Mouse (Mus musculus) MEL (cell line): ENCODE measurements at regions not wholly inside any gene's neighbourhood (a gene's known extent, or its start where the extent isn't known, plus 50 kb on each side); places are given as distances from the start of the nearest gene placed in this dataset.

ENCODE experiments used
- DNase-seq: peaks from one replicate; pipeline ENCODE4 v3.0.0; 2011; ENCODE audit warnings: low read depth, low spot score
- H3K27ac ChIP-seq: 2 replicates; pipeline ENCODE4 v1.5.1; 2012; ENCODE audit warnings: low read depth, mild to moderate bottlenecking, control low read depth, low read length, moderate library complexity; ENCODE audit not compliant: control insufficient read depth
- H3K27me3 ChIP-seq, 2 experiments: fragments of 150-350 bp in 1 of 2; sonication (generic) in 1 of 2; 2 replicates each; pipeline ENCODE4 v1.6.1; 2012; ENCODE audit warnings: low read length in 2 of 2, mild to moderate bottlenecking in 2 of 2, improper control_type of control experiment in 1 of 2, moderate library complexity in 1 of 2; ENCODE audit not compliant: insufficient read depth in 2 of 2, control insufficient read depth in 1 of 2
- H3K36me3 ChIP-seq, 2 experiments: 2 replicates each; pipeline ENCODE4 v1.6.1; 2012 to 2014; ENCODE audit warnings: low read length in 2 of 2, improper control_type of control experiment in 1 of 2, inconsistent platforms in 1 of 2, mild to moderate bottlenecking in 1 of 2; ENCODE audit not compliant: insufficient read depth in 2 of 2, control insufficient read depth in 1 of 2
- H3K4me1 ChIP-seq, 2 experiments: fragments of 150-350 bp in 1 of 2; sonication (generic) in 1 of 2; 2 replicates each; pipeline ENCODE4 v1.6.1; 2012; ENCODE audit warnings: low read length in 2 of 2, improper control_type of control experiment in 1 of 2, mild to moderate bottlenecking in 1 of 2; ENCODE audit not compliant: insufficient read depth in 2 of 2, control insufficient read depth in 1 of 2
- H3K4me3 ChIP-seq, 2 experiments: fragments of 150-350 bp in 1 of 2; sonication (generic) in 1 of 2; 2 replicates each; pipeline ENCODE4 v1.5.1; 2012; ENCODE audit warnings: low read depth in 2 of 2, low read length in 2 of 2, mild to moderate bottlenecking in 2 of 2, moderate library complexity in 2 of 2, control low read depth in 1 of 2, improper control_type of control experiment in 1 of 2; ENCODE audit not compliant: control insufficient read depth in 1 of 2, insufficient read depth in 1 of 2
- H3K79me2 ChIP-seq: 2 replicates; pipeline ENCODE4 v1.6.1; 2012; ENCODE audit warnings: mild to moderate bottlenecking, low read length, moderate library complexity; ENCODE audit not compliant: control insufficient read depth, poor library complexity, insufficient read depth
- H3K9ac ChIP-seq: 2 replicates; pipeline ENCODE4 v1.6.1; 2012; ENCODE audit warnings: low read depth, mild to moderate bottlenecking, control low read depth, low read length, moderate library complexity; ENCODE audit not compliant: control insufficient read depth, poor library complexity, severe bottlenecking
- H3K9me3 ChIP-seq: fragments of 150-350 bp; sonication (generic); replicated peaks from 2 replicates; pipeline ENCODE4 v1.6.1; 2012; ENCODE audit warnings: mild to moderate bottlenecking, low read length, improper control_type of control experiment, moderate library complexity; ENCODE audit not compliant: insufficient read depth
- BHLHE40 ChIP-seq: IDR thresholded peaks from 2 replicates; pipeline ENCODE4 v1.6.1; 2012; ENCODE audit warnings: low read depth, mild to moderate bottlenecking, inconsistent platforms, low read length, improper control_type of control experiment, borderline replicate concordance
- CHD2 ChIP-seq: IDR thresholded peaks from 2 replicates; pipeline ENCODE4 v1.6.1; 2011; ENCODE audit warnings: low read length, improper control_type of control experiment
- CTCF ChIP-seq, 3 experiments: IDR thresholded peaks in 2 of 3; conservative IDR thresholded peaks in 1 of 3; 2 replicates each; pipeline ENCODE4 v1.5.1; 2011 to 2012; ENCODE audit warnings: low read length in 3 of 3, low read depth in 2 of 3, mild to moderate bottlenecking in 2 of 3, improper control_type of control experiment in 1 of 3, inconsistent platforms in 1 of 3, mixed read lengths in 1 of 3, moderate library complexity in 1 of 3; ENCODE audit not compliant: control insufficient read depth in 1 of 3, insufficient read depth in 1 of 3, poor library complexity in 1 of 3, severe bottlenecking in 1 of 3
- ETS1 ChIP-seq: IDR thresholded peaks from 2 replicates; pipeline ENCODE4 v1.6.1; 2012; ENCODE audit warnings: low read depth, mild to moderate bottlenecking, inconsistent platforms, low read length, improper control_type of control experiment, moderate library complexity
- GABPA ChIP-seq: IDR thresholded peaks from 2 replicates; pipeline ENCODE4 v1.6.1; 2012; ENCODE audit warnings: low read depth, mild to moderate bottlenecking, inconsistent platforms, low read length, improper control_type of control experiment, moderate library complexity
- GATA1 ChIP-seq: IDR thresholded peaks from 2 replicates; pipeline ENCODE4 v1.6.1; 2011; ENCODE audit warnings: low read depth, low read length, improper control_type of control experiment
- HCFC1 ChIP-seq: IDR thresholded peaks from 2 replicates; pipeline ENCODE4 v1.6.1; 2012; ENCODE audit warnings: low read depth, mild to moderate bottlenecking, inconsistent platforms, low read length, improper control_type of control experiment, moderate library complexity
- JUND ChIP-seq: IDR thresholded peaks from 2 replicates; pipeline ENCODE4 v1.6.1; 2011; ENCODE audit warnings: low read depth, mild to moderate bottlenecking, improper control_type of control experiment, low read length
- KAT2A ChIP-seq: conservative IDR thresholded peaks from 2 replicates; pipeline ENCODE4 v1.6.1; 2012; ENCODE audit warnings: low read depth, low read length, improper control_type of control experiment, inconsistent platforms
- MAFK ChIP-seq: IDR thresholded peaks from 2 replicates; pipeline ENCODE4 v1.6.1; 2011; ENCODE audit warnings: low read depth, mild to moderate bottlenecking, low read length, improper control_type of control experiment, borderline replicate concordance
- MAX ChIP-seq: IDR thresholded peaks from 2 replicates; pipeline ENCODE4 v1.6.1; 2011; ENCODE audit warnings: low read length, improper control_type of control experiment
- MAZ ChIP-seq: IDR thresholded peaks from 2 replicates; pipeline ENCODE4 v1.6.1; 2012; ENCODE audit warnings: low read depth, mild to moderate bottlenecking, inconsistent platforms, low read length, improper control_type of control experiment
- MEF2A ChIP-seq: IDR thresholded peaks from 2 replicates; pipeline ENCODE4 v1.6.1; 2014; ENCODE audit warnings: low read depth, mild to moderate bottlenecking, inconsistent platforms, low read length, improper control_type of control experiment; ENCODE audit not compliant: poor library complexity, insufficient replicate concordance, severe bottlenecking; ENCODE audit errors: extremely low read depth
- MXI1 ChIP-seq: IDR thresholded peaks from 2 replicates; pipeline ENCODE4 v1.6.1; 2011; ENCODE audit warnings: mild to moderate bottlenecking, low read depth, low read length, improper control_type of control experiment
- MYB ChIP-seq: IDR thresholded peaks from 2 replicates; pipeline ENCODE4 v1.6.1; 2011; ENCODE audit warnings: mild to moderate bottlenecking, low read depth, low read length, improper control_type of control experiment
- NELFE ChIP-seq: IDR thresholded peaks from 2 replicates; pipeline ENCODE4 v1.6.1; 2011; ENCODE audit warnings: low read depth, low read length, improper control_type of control experiment
- NRF1 ChIP-seq: IDR thresholded peaks from 2 replicates; pipeline ENCODE4 v1.6.1; 2014; ENCODE audit warnings: low read depth, mild to moderate bottlenecking, inconsistent platforms, low read length, improper control_type of control experiment, moderate library complexity; ENCODE audit not compliant: poor library complexity, insufficient read depth, severe bottlenecking
- POLR2AphosphoS5 ChIP-seq: IDR thresholded peaks from 2 replicates; pipeline ENCODE4 v1.6.1; 2012; ENCODE audit warnings: low read depth, borderline replicate concordance, mild to moderate bottlenecking, inconsistent platforms, low read length, moderate library complexity, mixed read lengths
- RAD21 ChIP-seq: IDR thresholded peaks from 2 replicates; pipeline ENCODE4 v1.6.1; 2011; ENCODE audit warnings: mild to moderate bottlenecking, low read depth, low read length, improper control_type of control experiment
- SIN3A ChIP-seq: IDR thresholded peaks from 2 replicates; pipeline ENCODE4 v1.6.1; 2012; ENCODE audit warnings: low read length, improper control_type of control experiment, inconsistent platforms
- TAL1 ChIP-seq: IDR thresholded peaks from 2 replicates; pipeline ENCODE4 v1.6.1; 2012; ENCODE audit warnings: mild to moderate bottlenecking, inconsistent platforms, low read length, moderate library complexity, mixed read lengths
- TBP ChIP-seq: IDR thresholded peaks from 2 replicates; pipeline ENCODE4 v1.8.0; 2011; ENCODE audit warnings: low read depth, low read length, improper control_type of control experiment
- TCF12 ChIP-seq: IDR thresholded peaks from 2 replicates; pipeline ENCODE4 v1.6.1; 2014; ENCODE audit warnings: low read depth, mild to moderate bottlenecking, inconsistent platforms, low read length, improper control_type of control experiment, moderate library complexity
- UBTF ChIP-seq: IDR thresholded peaks from 2 replicates; pipeline ENCODE4 v1.6.1; 2012; ENCODE audit warnings: low read depth, mild to moderate bottlenecking, inconsistent platforms, low read length, improper control_type of control experiment, moderate library complexity, borderline replicate concordance; ENCODE audit not compliant: insufficient read depth
- ZKSCAN1 ChIP-seq: IDR thresholded peaks from 2 replicates; pipeline ENCODE4 v1.6.1; 2012; ENCODE audit warnings: low read depth, mild to moderate bottlenecking, inconsistent platforms, low read length, improper control_type of control experiment, moderate library complexity
- ZMIZ1 ChIP-seq: IDR thresholded peaks from 2 replicates; pipeline ENCODE4 v1.6.1; 2012; ENCODE audit warnings: low read depth, mild to moderate bottlenecking, inconsistent platforms, low read length, improper control_type of control experiment, moderate library complexity

DNA sequence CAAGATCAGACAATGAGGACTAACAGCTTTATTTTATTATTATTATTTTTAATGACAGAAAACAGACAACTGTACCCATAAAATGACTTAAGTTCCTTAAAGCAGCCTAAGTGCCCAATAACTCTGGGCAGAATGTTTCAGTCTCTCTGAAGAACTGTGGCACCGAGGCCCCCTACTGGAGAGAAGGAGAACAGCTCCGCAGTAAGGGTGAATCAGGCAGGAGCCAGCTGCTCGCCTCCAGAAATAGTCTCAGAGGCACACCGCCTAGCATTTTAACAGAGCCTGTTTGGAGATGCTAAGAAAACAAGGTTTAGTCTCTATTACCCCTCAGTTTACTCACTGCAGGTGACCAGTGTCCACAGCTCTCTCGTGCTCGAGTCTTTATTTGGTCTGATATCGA is 86.2 kb downstream of the Tbx4 start (continued):
- TF ChIP-seq ZMIZ1 (no peak), CHD2 (no peak), MYB (no peak), TAL1 (no peak), CTCF (IDR thresholded peaks at IDR 0.05 in 2 of 3, conservative IDR thresholded peaks at IDR 0.05 in 1 of 3; ENCODE audit: control insufficient read depth in 1 of 3, insufficient read depth in 1 of 3, low read depth in 2 of 3, low read length in 3 of 3, poor library complexity in 1 of 3, severe bottlenecking in 1 of 3) (peak; percentile 92 to 100 (median 97))

- Histone ChIP-seq H3K27me3 (no peaks in the 10 kb centered on the region; a peak in 2 of 4 replicates), H3K36me3 (peaks cover 0 to 2% of the 10 kb centered on the region in 2 experiments; a peak in 1 of 4 replicates), H3K79me2 (no peaks in the 10 kb centered on the region), H3K4me1 (no peaks in the 10 kb centered on the region), H3K4me3 (no peak overlapping the region), H3K9me3 (no peaks in the 10 kb centered on the region), H3K9ac (no peak overlapping the region), H3K27ac (no peak overlapping the region)
- no peak for DNase-seq
- TF ChIP-seq MEF2A (no peak), MAFK (no peak), GATA1 (no peak), ZKSCAN1 (no peak), BHLHE40 (no peak), POLR2AphosphoS5 (no peak), MXI1 (no peak), TCF12 (no peak), SIN3A (no peak), UBTF (no peak), NRF1 (no peak), HCFC1 (no peak), JUND (no peak)
These were observed 87.5 kb downstream of the Tbx4 start for GRCm38 (mm10) chr11:85973736-85974135.

DNA sequence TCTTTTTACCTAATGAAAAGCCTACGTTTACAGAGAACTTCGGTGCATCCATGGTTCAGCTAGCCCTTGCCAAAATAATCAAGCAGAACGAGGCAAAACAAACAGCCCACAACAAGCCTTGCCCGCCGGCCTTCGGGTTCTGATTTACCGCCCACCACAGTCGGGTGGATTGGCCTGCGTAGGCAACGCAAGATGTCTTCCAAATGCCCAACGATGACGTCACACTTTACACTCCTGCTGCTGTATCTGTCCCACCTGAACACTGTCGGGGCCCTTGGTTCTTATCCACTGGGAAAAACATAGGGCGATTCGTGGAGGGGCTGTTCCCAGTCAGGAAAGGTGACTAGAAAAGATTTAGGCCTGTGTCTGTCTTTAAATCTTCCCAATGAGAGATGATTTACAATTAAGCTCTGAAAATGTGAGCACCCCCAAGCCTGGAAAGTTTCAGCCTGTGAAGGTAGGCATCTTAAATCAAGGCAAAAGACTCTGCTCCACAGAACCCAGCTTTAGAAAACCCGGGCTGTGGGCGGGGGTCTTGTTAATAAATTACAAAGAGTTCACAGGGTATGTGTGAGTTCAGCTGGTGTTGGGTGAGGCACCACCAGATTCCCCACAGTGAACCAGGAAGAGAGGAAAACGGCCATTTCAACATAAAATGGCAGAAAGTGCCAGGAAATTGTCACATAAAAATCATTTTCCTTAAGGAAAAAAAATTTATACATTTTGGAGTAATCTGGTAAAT is 90.6 kb downstream of the Tbx4 start:
- no peak overlapping the region for H3K27ac ChIP-seq

More for the DNA sequence above, 90.6 kb downstream of the Tbx4 start:
- no peaks in the 10 kb centered on the region for H3K79me2 ChIP-seq
- H3K36me3 ChIP-seq, result peaks cover 0 to 2% of the 10 kb centered on the region in 2 experiments; a peak in 1 of 4 replicates
- no peak for TF ChIP-seq HCFC1
- no peak for TF ChIP-seq ETS1
- TF ChIP-seq MAZ, result no peak
- TF ChIP-seq POLR2AphosphoS5, result no peak
- no peak for TF ChIP-seq TBP
- TF ChIP-seq MAX, result no peak
- no peak for TF ChIP-seq TAL1
- TF ChIP-seq CHD2, result no peak
- TF ChIP-seq NELFE, result no peak
- TF ChIP-seq KAT2A, result no peak
- TF ChIP-seq GABPA, result no peak
- TF ChIP-seq ZKSCAN1, result no peak
- no peak for TF ChIP-seq RAD21
- TF ChIP-seq MXI1, result no peak
- DNase-seq, result no peak
- no peaks in the 10 kb centered on the region for H3K9me3 ChIP-seq
- H3K4me1 ChIP-seq, result no peaks in the 10 kb centered on the region
- no peak overlapping the region for H3K9ac ChIP-seq
- H3K27me3 ChIP-seq, result no peaks in the 10 kb centered on the region; a peak in 3 of 4 replicates
- H3K4me3 ChIP-seq, result no peak overlapping the region
